20 mouse cellular contexts compared by ENCODE assay signal in genomic region chr1:84366553-84366952, GRCm38 (mm10).
DNase-seq lines count a peak whose midpoint lies in the region; ATAC-seq lines count a peak whose summit lies in the region.
"Had no signal": no experiment of that assay in that cellular context is flagged by ENCODE, and none has a peak within 500 bp of the region (broad histone marks: within the 10 kb centered on the region; RNA-seq: fewer than 3 reads in every experiment).

No protein-coding gene starts in this region.

- ATAC-seq in frontal cortex, adult (ENCODE audit: low TSS enrichment) = peak; percentile 51
- ATAC-seq: activated CD4-positive, CD25-positive, alpha-beta regulatory T cell, adult 4 months; CD4-positive, CD25-positive, alpha-beta regulatory T cell, adult 4 months; forebrain, embryonic 14.5 days; Patski had no signal

- no peak for DNase-seq in frontal cortex, postnatal 14 days (ENCODE audit: low spot score in 2 of 2)
- DNase-seq in left cerebral cortex, adult 11 months (ENCODE audit: low spot score) = peak; percentile 18
- no peak for DNase-seq in left cerebral cortex, adult 9 months (ENCODE audit: low spot score in 2 of 2)
- DNase-seq in layer of hippocampus, adult 11-12 months (ENCODE audit: low spot score) = no peak
- DNase-seq: adrenal gland, adult 8-10 months; adrenal gland, postnatal 14 days; adrenal gland, postnatal 36 days; B cell, adult 2 months; cerebellum, adult 11 months; cerebellum, adult 18-20 months; cerebellum, adult 8-10 months; cerebellum, adult 9-11 months; cerebellum, postnatal 14 days; cerebellum, postnatal 36 days; embryo, embryonic 11 days had no signal
